Mouse (Mus musculus) kidney, embryonic 14.5 days (tissue): Measurements from ENCODE around the gene Fam171b. TPM values are rescaled to one million over a fixed set of nuclear protein-coding genes. Genes with fewer than 3 reads are reported as not detected.

Experiments
- ATAC-seq: fragments of 200-750 bp; cut with Nextera tagmentation; 2 replicates; pipeline ENCODE4 v1.8.0; 2017; ENCODE audit warnings: moderate number of reproducible peaks, mild to moderate bottlenecking, moderate TSS enrichment, moderate library complexity; ENCODE audit not compliant: low FRiP score, low TSS enrichment
- H3K27ac ChIP-seq: fragments of 300-500 bp; sonication (generic); 2 replicates; pipeline ENCODE4 v1.5.1; 2014; ENCODE audit warnings: low read depth, mild to moderate bottlenecking, low read length, moderate library complexity, mixed read lengths
- H3K27me3 ChIP-seq: fragments of 300-500 bp; sonication (generic); 2 replicates; pipeline ENCODE4 v1.6.1; 2014; ENCODE audit warnings: mild to moderate bottlenecking, low read length; ENCODE audit not compliant: control insufficient read depth, insufficient read depth
- H3K36me3 ChIP-seq: fragments of 300-500 bp; sonication (generic); 2 replicates; pipeline ENCODE4 v1.6.1; 2014; ENCODE audit warnings: low read length, mixed read lengths; ENCODE audit not compliant: control insufficient read depth, insufficient read depth
- H3K4me1 ChIP-seq: fragments of 300-500 bp; sonication (generic); 2 replicates; pipeline ENCODE4 v1.6.1; 2014; ENCODE audit warnings: low read length, mixed read lengths; ENCODE audit not compliant: control insufficient read depth, insufficient read depth
- H3K4me2 ChIP-seq: fragments of 300-500 bp; sonication (generic); replicated peaks from 2 replicates; pipeline ENCODE4 v1.6.1; 2014; ENCODE audit warnings: low read depth, mild to moderate bottlenecking, low read length
- H3K4me3 ChIP-seq: fragments of 300-500 bp; sonication (generic); 2 replicates; pipeline ENCODE4 v1.5.1; 2014; ENCODE audit warnings: mild to moderate bottlenecking, low read length
- H3K9ac ChIP-seq: fragments of 300-500 bp; sonication (generic); 2 replicates; pipeline ENCODE4 v1.6.1; 2014; ENCODE audit warnings: low read depth, mild to moderate bottlenecking, low read length, moderate library complexity
- H3K9me3 ChIP-seq: fragments of 300-500 bp; sonication (generic); 2 replicates; pipeline ENCODE4 v1.6.1; 2016; ENCODE audit warnings: low read length; ENCODE audit not compliant: control insufficient read depth
- WGBS: fragments of 180-500 bp; shearing (Covaris S2); extraction: QIAGEN DNeasy Blood & Tissue Kit; methylation state at CpG from one replicate; pipeline ENCODE4 v1.1.7; 2014; 5-methylcytosine and 5-hydroxymethylcytosine counted together
- polyA plus RNA-seq: library from polyadenylated mRNA; unstranded; fragments of >200 nt; fragmentation: Nextera tagmentation; extraction: Ambion mirVana; gene quantifications from 2 replicates; pipeline ENCODE4 v1.2.1, GENCODE M21; 2014

The Fam171b gene
- 5.3 and 5.5 TPM in 2 replicates for polyA plus RNA-seq

- peak within 1 kb of the TSS; percentile 63 for H3K9ac ChIP-seq
- H3K9me3 ChIP-seq, result no peaks in the 10 kb centered on the region
- no peak within 1 kb of the TSS for H3K27ac ChIP-seq
- under 1% methylated on average over 62 of the region's 63 CpGs for WGBS
- peak within 1 kb of the TSS; percentile 56 for H3K4me3 ChIP-seq
- peak within 1 kb of the TSS; percentile 73 for H3K4me2 ChIP-seq
- ATAC-seq, result peak; percentile 94
- no peaks in the 10 kb centered on the region for H3K4me1 ChIP-seq
- no peaks in the 10 kb centered on the region; the same call in 1 of the 2 replicates for H3K27me3 ChIP-seq
- no peaks in the 10 kb centered on the region for H3K36me3 ChIP-seq
These were observed at the start of gene Fam171b for GRCm38 (mm10) chr2:83812483-83813272. Gene Fam171b (plus strand): TSS chr2:83812636.

GRCm38 (mm10) chr2:83766058-83766457 is 46.4 kb upstream of the Fam171b start:
- H3K36me3 ChIP-seq, result peaks cover 31% of the 10 kb centered on the region
- H3K27ac ChIP-seq, result no peak overlapping the region
- 0 out of 2 replicates have a peak, but pooled peaks have one; percentile 28 for ATAC-seq
- H3K9ac ChIP-seq, result no peak overlapping the region
- no peaks in the 10 kb centered on the region for H3K4me1 ChIP-seq
- no peaks in the 10 kb centered on the region for H3K9me3 ChIP-seq
- H3K4me2 ChIP-seq, result no peak overlapping the region
- WGBS, result 28% methylated on average over 6 of the region's 6 CpGs
- no peak overlapping the region for H3K4me3 ChIP-seq
- no peaks in the 10 kb centered on the region for H3K27me3 ChIP-seq

- peaks cover 36% of the 10 kb centered on the region for H3K36me3 ChIP-seq
- 85% methylated on average over 1 of the region's 1 CpGs for WGBS
- H3K27ac ChIP-seq, result no peak overlapping the region
- H3K4me1 ChIP-seq, result no peaks in the 10 kb centered on the region
- ATAC-seq, result no peak
- H3K4me3 ChIP-seq, result no peak overlapping the region
- no peak overlapping the region for H3K4me2 ChIP-seq
- H3K9me3 ChIP-seq, result no peaks in the 10 kb centered on the region
- no peaks in the 10 kb centered on the region for H3K27me3 ChIP-seq
- no peak overlapping the region for H3K9ac ChIP-seq
These were observed 45.6 kb upstream of the Fam171b start for GRCm38 (mm10) chr2:83766878-83767277.

- Histone ChIP-seq H3K36me3 (peaks cover 49% of the 10 kb centered on the region), H3K27me3 (no peaks in the 10 kb centered on the region), H3K4me2 (no peak overlapping the region), H3K9ac (no peak overlapping the region), H3K9me3 (no peaks in the 10 kb centered on the region), H3K4me3 (no peak overlapping the region), H3K27ac (no peak overlapping the region), H3K4me1 (no peaks in the 10 kb centered on the region)
- WGBS, result 91% methylated on average over 4 of the region's 4 CpGs
- ATAC-seq, result no peak
These were observed 44.0 kb upstream of the Fam171b start for GRCm38 (mm10) chr2:83768311-83769047.

DNA sequence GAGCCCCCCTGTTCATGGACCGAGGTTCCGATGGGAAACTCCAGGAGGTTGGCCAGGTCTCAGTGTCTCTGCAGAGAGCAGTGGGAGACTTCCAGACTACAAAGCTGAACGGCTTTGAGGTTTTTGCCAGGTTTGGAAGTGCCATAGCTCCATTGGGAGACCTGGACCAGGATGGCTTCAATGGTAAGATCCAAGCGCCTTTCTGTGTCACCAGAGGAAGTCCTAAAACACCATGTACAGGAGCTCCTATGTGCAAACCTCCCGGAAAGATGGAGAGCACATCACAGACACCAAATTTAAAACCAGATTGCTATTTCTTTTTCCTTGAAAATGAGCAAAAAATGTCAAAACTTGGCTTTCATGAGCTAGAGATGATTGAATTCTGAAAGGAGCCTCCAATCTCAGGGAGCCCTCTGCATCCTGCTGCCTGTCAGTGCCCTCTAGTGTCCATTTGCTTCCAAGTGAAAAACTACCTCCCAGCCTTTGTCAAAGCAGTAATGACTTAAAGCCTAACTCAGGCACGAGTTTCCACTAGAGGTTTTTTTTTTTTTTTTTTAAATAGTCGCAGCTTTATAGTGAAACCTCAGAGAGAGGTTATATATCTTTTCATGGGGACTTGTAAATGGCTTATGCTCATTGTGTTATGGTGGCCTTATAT is 41.2 kb upstream of the Fam171b start:
- 60% methylated on average over 7 of the region's 7 CpGs for WGBS
- Histone ChIP-seq H3K27me3 (no peaks in the 10 kb centered on the region), H3K4me2 (no peak overlapping the region), H3K27ac (no peak overlapping the region), H3K9ac (no peak overlapping the region), H3K9me3 (no peaks in the 10 kb centered on the region), H3K4me1 (no peaks in the 10 kb centered on the region), H3K36me3 (peaks cover 60% of the 10 kb centered on the region), H3K4me3 (no peak overlapping the region)
- ATAC-seq, result peak; percentile 72; the same call in 1 of the 2 replicates

- H3K4me3 ChIP-seq, result no peak overlapping the region
- H3K9me3 ChIP-seq, result no peaks in the 10 kb centered on the region
- no peaks in the 10 kb centered on the region for H3K27me3 ChIP-seq
- H3K27ac ChIP-seq, result no peak overlapping the region
- H3K36me3 ChIP-seq, result peaks cover 62% of the 10 kb centered on the region
- 89% methylated on average over 20 of the region's 20 CpGs for WGBS
- no peak overlapping the region for H3K4me2 ChIP-seq
- H3K9ac ChIP-seq, result no peak overlapping the region
- no peaks in the 10 kb centered on the region for H3K4me1 ChIP-seq
- ATAC-seq, result no peak
These were observed 20.9 kb upstream of the Fam171b start for GRCm38 (mm10) chr2:83791330-83792073.

DNA sequence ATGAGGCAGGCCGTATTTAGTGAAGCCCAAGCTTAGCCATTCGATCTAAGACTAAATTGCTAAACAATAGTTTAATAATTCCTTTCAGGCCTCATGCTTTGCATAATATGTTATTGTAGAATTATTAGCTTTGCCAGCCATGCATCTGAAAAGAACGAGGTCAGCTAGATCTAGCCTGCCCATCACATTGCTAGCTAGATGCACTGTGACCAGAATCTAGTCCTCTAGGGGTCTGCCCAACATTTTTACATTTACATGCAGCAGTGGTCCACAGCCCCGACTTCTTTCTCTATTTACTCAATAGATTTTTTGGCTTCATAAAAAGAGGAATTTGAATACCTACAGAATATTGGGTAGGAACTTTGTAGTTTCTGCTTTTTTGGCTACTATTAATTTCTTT is 20.3 kb upstream of the Fam171b start:
- no peak overlapping the region for H3K9ac ChIP-seq
- no peak overlapping the region for H3K27ac ChIP-seq
- H3K27me3 ChIP-seq, result no peaks in the 10 kb centered on the region
- peaks cover 68% of the 10 kb centered on the region for H3K36me3 ChIP-seq
- H3K9me3 ChIP-seq, result no peaks in the 10 kb centered on the region
- no peaks in the 10 kb centered on the region for H3K4me1 ChIP-seq
- H3K4me2 ChIP-seq, result no peak overlapping the region
- H3K4me3 ChIP-seq, result no peak overlapping the region
- no peak for ATAC-seq
- 94% methylated on average over 4 of the region's 4 CpGs for WGBS

- Histone ChIP-seq H3K9me3 (no peaks in the 10 kb centered on the region), H3K9ac (no peak overlapping the region), H3K4me2 (no peak overlapping the region), H3K27me3 (no peaks in the 10 kb centered on the region), H3K4me3 (no peak overlapping the region), H3K36me3 (peaks cover 87% of the 10 kb centered on the region), H3K4me1 (no peaks in the 10 kb centered on the region), H3K27ac (no peak overlapping the region)
- WGBS, result 72% methylated on average over 4 of the region's 4 CpGs
- ATAC-seq, result no peak
These were observed 16.7 kb upstream of the Fam171b start for GRCm38 (mm10) chr2:83795766-83796165.
